31 mouse cellular contexts compared by ENCODE assay signal in genomic region chr16:30486498-30486897, GRCm38 (mm10).
A peak's percentile ranks its signal among the peaks of the same experiment; 100 is the strongest.
DNase-seq lines count a peak whose midpoint lies in the region; ATAC-seq and TF ChIP-seq lines count a peak whose summit lies in the region.
"Had no signal": no experiment of that assay in that cellular context is flagged by ENCODE, and none has a peak within 500 bp of the region (broad histone marks: within the 10 kb centered on the region; RNA-seq: fewer than 3 reads in every experiment).

No protein-coding gene starts in this region.

- no peak for TF ChIP-seq EP300 in lung, postnatal 0 days (IDR thresholded peaks at IDR 0.05)

- H3K36me3 ChIP-seq in kidney, postnatal 0 days (ENCODE audit: insufficient read depth, low read length) = no peaks in the 10 kb centered on the region
- no peaks in the 10 kb centered on the region for H3K36me3 ChIP-seq in kidney, embryonic 15.5 days
- no peaks in the 10 kb centered on the region for H3K36me3 ChIP-seq in lung, postnatal 0 days (ENCODE audit: insufficient read depth, low read length)
- H3K36me3 ChIP-seq in forebrain, embryonic 11.5 days (ENCODE audit: control insufficient read depth, insufficient read depth, low read length) = no peaks in the 10 kb centered on the region
- H3K36me3 ChIP-seq: embryonic facial prominence, embryonic 10.5 days; embryonic facial prominence, embryonic 15.5 days; G1E; hindbrain, embryonic 10.5 days; hindbrain, embryonic 15.5 days; limb, embryonic 13.5 days; liver, embryonic 13.5 days; midbrain, embryonic 12.5 days; neural tube, embryonic 12.5 days had no signal

- no peak for TF ChIP-seq CTCF in kidney, postnatal 0 days (IDR thresholded peaks at IDR 0.05; ENCODE audit: low read depth)
- no peak for TF ChIP-seq CTCF in lung, postnatal 0 days (IDR thresholded peaks at IDR 0.05)

- WGBS in kidney, postnatal 0 days = 54% methylated on average over 4 of the region's 4 CpGs
- 57% methylated on average over 4 of the region's 4 CpGs for WGBS in kidney, embryonic 15.5 days
- 37% methylated on average over 4 of the region's 4 CpGs for WGBS in lung, postnatal 0 days
- WGBS in forebrain, embryonic 11.5 days = 75% methylated on average over 4 of the region's 4 CpGs

- H3K9ac ChIP-seq in kidney, postnatal 0 days (ENCODE audit: low read depth, low read length) = no peak overlapping the region
- no peak overlapping the region for H3K9ac ChIP-seq in kidney, embryonic 15.5 days
- no peak overlapping the region for H3K9ac ChIP-seq in lung, postnatal 0 days (replicated peaks; ENCODE audit: low read depth)
- H3K9ac ChIP-seq in forebrain, embryonic 11.5 days (ENCODE audit: low read length) = no peak overlapping the region
- H3K9ac ChIP-seq: embryonic facial prominence, embryonic 15.5 days; forebrain, embryonic 13.5 days; hindbrain, embryonic 15.5 days; limb, embryonic 13.5 days; liver, embryonic 13.5 days; midbrain, embryonic 12.5 days; neural tube, embryonic 12.5 days had no signal

- DNase-seq in embryo, embryonic 10.5 days (ENCODE audit: low spot score) = peak; percentile 23
- no peak for DNase-seq in embryo, embryonic 10 days (ENCODE audit: low spot score)
- DNase-seq in kidney, postnatal 0 days (ENCODE audit: low spot score) = peak; percentile 34
- peak; percentile 18 for DNase-seq in lung, postnatal 0 days (ENCODE audit: low spot score)
- DNase-seq in lung, postnatal 36 days = no peak
- no peak for DNase-seq in c-Kit-positive CD71-positive TER-119-positive erythroid progenitor cells, embryonic 14.5 days (ENCODE audit: low spot score)
- DNase-seq in forebrain, embryonic 11.5 days (ENCODE audit: low spot score) = no peak
- DNase-seq: adrenal gland, postnatal 14 days; cerebellum, adult 18-20 months; cerebellum, postnatal 10 days; gastrocnemius, postnatal 14 days; heart, postnatal 14 days; liver, embryonic 13.5 days; lung, adult 18-20 months; right cerebral cortex, adult 18-20 months; spleen, adult 18-20 months; thymus, postnatal 14 days had no signal

- ATAC-seq in kidney, postnatal 0 days (replicated peaks; ENCODE audit: low FRiP score, low read depth) = no peak
- ATAC-seq in kidney, embryonic 15.5 days (replicated peaks; ENCODE audit: low FRiP score) = no peak
- no peak; the same call in 1 of the 2 replicates for ATAC-seq in lung, postnatal 0 days
- ATAC-seq in forebrain, embryonic 11.5 days (replicated peaks; ENCODE audit: low FRiP score) = no peak
- ATAC-seq: forebrain, embryonic 13.5 days; inflammation-experienced regulatory T-cells, adult 6 months; Patski had no signal

- no peaks in the 10 kb centered on the region for H3K27me3 ChIP-seq in kidney, postnatal 0 days (ENCODE audit: insufficient read depth, low read length)
- H3K27me3 ChIP-seq in kidney, embryonic 15.5 days = no peaks in the 10 kb centered on the region
- H3K27me3 ChIP-seq in lung, postnatal 0 days (replicated peaks; ENCODE audit: insufficient read depth, low read length) = peaks cover 6% of the 10 kb centered on the region; the same call in 1 of the 2 replicates
- H3K27me3 ChIP-seq in forebrain, embryonic 11.5 days (ENCODE audit: control insufficient read depth, insufficient read depth, low read length) = no peaks in the 10 kb centered on the region
- H3K27me3 ChIP-seq: embryonic facial prominence, embryonic 15.5 days; forebrain, embryonic 13.5 days; hindbrain, embryonic 15.5 days; limb, embryonic 13.5 days; midbrain, embryonic 12.5 days; neural tube, embryonic 12.5 days; Patski had no signal

- no peak overlapping the region for H3K4me2 ChIP-seq in kidney, postnatal 0 days (ENCODE audit: low read length)
- H3K4me2 ChIP-seq in kidney, embryonic 15.5 days = no peak overlapping the region
- no peak overlapping the region for H3K4me2 ChIP-seq in lung, postnatal 0 days (replicated peaks; ENCODE audit: low read depth, low read length)
- H3K4me2 ChIP-seq in forebrain, embryonic 11.5 days (ENCODE audit: low read depth, low read length, severe bottlenecking) = no peak overlapping the region
- H3K4me2 ChIP-seq: embryonic facial prominence, embryonic 15.5 days; forebrain, embryonic 13.5 days; hindbrain, embryonic 15.5 days; limb, embryonic 13.5 days; liver, embryonic 13.5 days; midbrain, embryonic 12.5 days; neural tube, embryonic 12.5 days had no signal

- H3K4me3 ChIP-seq in kidney, postnatal 0 days (replicated peaks; ENCODE audit: low read depth, low read length) = no peak overlapping the region
- H3K4me3 ChIP-seq in kidney, embryonic 15.5 days (replicated peaks) = no peak overlapping the region
- H3K4me3 ChIP-seq in lung, postnatal 0 days (ENCODE audit: low read depth, low read length) = no peak overlapping the region
- H3K4me3 ChIP-seq in forebrain, embryonic 11.5 days (ENCODE audit: low read depth, low read length) = no peak overlapping the region
- H3K4me3 ChIP-seq: embryonic facial prominence, embryonic 10.5 days; embryonic facial prominence, embryonic 15.5 days; forebrain, embryonic 13.5 days; hindbrain, embryonic 10.5 days; hindbrain, embryonic 15.5 days; layer of hippocampus, adult 2 months; limb, embryonic 13.5 days; liver, embryonic 13.5 days; midbrain, embryonic 12.5 days; myocyte; neural tube, embryonic 12.5 days had no signal

- no peaks in the 10 kb centered on the region for H3K9me3 ChIP-seq in kidney, postnatal 0 days (replicated peaks; ENCODE audit: low read length)
- H3K9me3 ChIP-seq in kidney, embryonic 15.5 days (replicated peaks) = no peaks in the 10 kb centered on the region
- H3K9me3 ChIP-seq in lung, postnatal 0 days (ENCODE audit: low read length) = no peaks in the 10 kb centered on the region
- H3K9me3 ChIP-seq in forebrain, embryonic 11.5 days (ENCODE audit: control insufficient read depth, low read length) = no peaks in the 10 kb centered on the region
- H3K9me3 ChIP-seq: embryonic facial prominence, embryonic 10.5 days; embryonic facial prominence, embryonic 15.5 days; forebrain, embryonic 13.5 days; G1E; hindbrain, embryonic 10.5 days; hindbrain, embryonic 15.5 days; limb, embryonic 13.5 days; liver, embryonic 13.5 days; midbrain, embryonic 12.5 days; neural tube, embryonic 12.5 days had no signal

- H3K27ac ChIP-seq in kidney, postnatal 0 days = no peak overlapping the region
- no peak overlapping the region for H3K27ac ChIP-seq in kidney, embryonic 15.5 days
- H3K27ac ChIP-seq in lung, postnatal 0 days (ENCODE audit: low read length) = no peak overlapping the region
- no peak overlapping the region for H3K27ac ChIP-seq in forebrain, embryonic 11.5 days (ENCODE audit: low read depth, low read length)
- H3K27ac ChIP-seq: embryonic facial prominence, embryonic 10.5 days; embryonic facial prominence, embryonic 15.5 days; forebrain, embryonic 13.5 days; hindbrain, embryonic 10.5 days; hindbrain, embryonic 15.5 days; layer of hippocampus, adult 2 months; limb, embryonic 13.5 days; liver, embryonic 13.5 days; midbrain, embryonic 12.5 days; neural tube, embryonic 12.5 days had no signal

- H3K4me1 ChIP-seq in kidney, postnatal 0 days (replicated peaks; ENCODE audit: insufficient read depth, low read length) = peaks cover 14% of the 10 kb centered on the region; the same call in 1 of the 2 replicates
- peaks cover 20% of the 10 kb centered on the region for H3K4me1 ChIP-seq in kidney, embryonic 15.5 days
- 0 out of 2 replicates have a peak, but pooled peaks cover 6% of the 10 kb centered on the region for H3K4me1 ChIP-seq in lung, postnatal 0 days (ENCODE audit: insufficient read depth, low read depth, low read length)
- H3K4me1 ChIP-seq in forebrain, embryonic 11.5 days (replicated peaks; ENCODE audit: control insufficient read depth, insufficient read depth, low read length) = peaks cover 4% of the 10 kb centered on the region; the same call in 1 of the 2 replicates
- H3K4me1 ChIP-seq: embryonic facial prominence, embryonic 15.5 days; forebrain, embryonic 13.5 days; hindbrain, embryonic 15.5 days; limb, embryonic 13.5 days; liver, embryonic 13.5 days; midbrain, embryonic 12.5 days; neural tube, embryonic 12.5 days had no signal

Comparison
In these comparisons a context has a peak if more than half of its experiments do, and no peak if none do; other contexts are left out.
1. DNase-seq: peak in embryo, embryonic 10.5 days (single experiment), kidney, postnatal 0 days (single experiment) and lung, postnatal 0 days (single experiment); none in embryo, embryonic 10 days (single experiment), lung, postnatal 36 days (single experiment), c-Kit-positive CD71-positive TER-119-positive erythroid progenitor cells, embryonic 14.5 days (single experiment) and forebrain, embryonic 11.5 days (single experiment).